In genomic region chr7:143966621-143967020, GRCm38 (mm10) we compare ENCODE assay signal across 29 mouse cellular contexts. TPM values are rescaled to one million over a fixed set of nuclear protein-coding genes. Genes with fewer than 3 reads are reported as not detected.
DNase-seq lines count a peak whose midpoint lies in the region; ATAC-seq and TF ChIP-seq lines count a peak whose summit lies in the region.
"Had no signal": no experiment of that assay in that cellular context is flagged by ENCODE, and none has a peak within 500 bp of the region (broad histone marks: within the 10 kb centered on the region; RNA-seq: fewer than 3 reads in every experiment).

No protein-coding gene starts in this region.

- H3K4me1 ChIP-seq in kidney, adult 2 months (ENCODE audit: control insufficient read depth, insufficient read depth, low read length) = no peaks in the 10 kb centered on the region
- H3K4me1 ChIP-seq in lung, embryonic 16.5 days (replicated peaks; ENCODE audit: control insufficient read depth, insufficient read depth, low read length) = peaks cover 5% of the 10 kb centered on the region; the same call in 1 of the 2 replicates
- no peaks in the 10 kb centered on the region for H3K4me1 ChIP-seq in lung, adult 2 months (ENCODE audit: control insufficient read depth, insufficient read depth, low read length)
- H3K4me1 ChIP-seq: embryonic facial prominence, embryonic 10.5 days; embryonic facial prominence, embryonic 13.5 days; forebrain, embryonic 13.5 days; heart, embryonic 12.5 days; heart, embryonic 15.5 days had no signal

- 0 out of 2 replicates have a peak, but pooled peaks have one; percentile 38 for ATAC-seq in lung, embryonic 16.5 days (ENCODE audit: low read depth)
- ATAC-seq: activated CD4-positive, CD25-positive, alpha-beta regulatory T cell, adult 4 months; forebrain, embryonic 13.5 days; forebrain, embryonic 16.5 days had no signal

- H3K27ac ChIP-seq in kidney, adult 2 months (ENCODE audit: insufficient read depth, low read depth, low read length) = no peak overlapping the region
- peak overlapping the region; percentile 51 for H3K27ac ChIP-seq in lung, embryonic 16.5 days (ENCODE audit: low read length)
- H3K27ac ChIP-seq: embryonic facial prominence, embryonic 10.5 days; embryonic facial prominence, embryonic 13.5 days; forebrain, embryonic 10.5 days; forebrain, embryonic 13.5 days; heart, embryonic 15.5 days; hindbrain, embryonic 14.5 days had no signal

- 44% methylated on average over 7 of the region's 7 CpGs for WGBS in kidney, adult 2 months
- 44% methylated on average over 7 of the region's 7 CpGs for WGBS in lung, embryonic 16.5 days
- 51% methylated on average over 7 of the region's 7 CpGs for WGBS in lung, adult 2 months

- DNase-seq in kidney, adult 2 months = peak; percentile 28
- no peak for DNase-seq in kidney, postnatal 36 days
- no peak for DNase-seq in lung, adult 2 months
- peak; percentile 60 for DNase-seq in lung, postnatal 25 days (ENCODE audit: low spot score)
- no peak for DNase-seq in heart, postnatal 25 days (ENCODE audit: low spot score)
- no peak for DNase-seq in thymus, adult 18-20 months
- DNase-seq: adrenal gland, adult 8-10 months; adrenal gland, postnatal 25 days; cerebellum, adult 11-12 months; cerebellum, adult 8-10 months; cerebellum, postnatal 10 days; cerebellum, postnatal 36 days; embryo, embryonic 11 days; gastrocnemius, postnatal 10 days; gastrocnemius, postnatal 36 days; heart, adult 11 months; heart, postnatal 10 days; heart, postnatal 4 days had no signal

- H3K36me3 ChIP-seq in kidney, adult 2 months (ENCODE audit: control insufficient read depth, insufficient read depth, low read length) = no peaks in the 10 kb centered on the region
- no peaks in the 10 kb centered on the region for H3K36me3 ChIP-seq in lung, embryonic 16.5 days (ENCODE audit: control insufficient read depth, insufficient read depth, low read length)
- H3K36me3 ChIP-seq: embryonic facial prominence, embryonic 10.5 days; embryonic facial prominence, embryonic 13.5 days; forebrain, embryonic 10.5 days; heart, embryonic 12.5 days; heart, embryonic 15.5 days had no signal

- H3K4me2 ChIP-seq in lung, embryonic 16.5 days (ENCODE audit: low read depth, low read length) = no peak overlapping the region
- H3K4me2 ChIP-seq: embryonic facial prominence, embryonic 13.5 days; forebrain, embryonic 13.5 days; heart, embryonic 12.5 days; heart, embryonic 15.5 days; hindbrain, embryonic 14.5 days had no signal

- intact Hi-C loops in heart, postnatal 25 days (cut with DNase I) = no loop called here

- no peaks in the 10 kb centered on the region for H3K27me3 ChIP-seq in kidney, adult 2 months (replicated peaks; ENCODE audit: control insufficient read depth, insufficient read depth, low read length)
- H3K27me3 ChIP-seq in lung, embryonic 16.5 days (ENCODE audit: control insufficient read depth, insufficient read depth, low read depth, low read length) = no peaks in the 10 kb centered on the region
- H3K27me3 ChIP-seq: embryonic facial prominence, embryonic 13.5 days; forebrain, embryonic 13.5 days; heart, embryonic 12.5 days; heart, embryonic 15.5 days had no signal

- no peaks in the 10 kb centered on the region for H3K9me3 ChIP-seq in lung, embryonic 16.5 days (ENCODE audit: control insufficient read depth, low read length)
- H3K9me3 ChIP-seq: embryonic facial prominence, embryonic 10.5 days; embryonic facial prominence, embryonic 13.5 days; forebrain, embryonic 10.5 days; forebrain, embryonic 13.5 days; heart, embryonic 15.5 days had no signal

- H3K9ac ChIP-seq in lung, embryonic 16.5 days (ENCODE audit: low read length) = no peak overlapping the region
- H3K9ac ChIP-seq: embryonic facial prominence, embryonic 13.5 days; forebrain, embryonic 13.5 days; heart, embryonic 12.5 days; heart, embryonic 15.5 days; hindbrain, embryonic 14.5 days had no signal

- TF ChIP-seq POLR2A in kidney, adult 2 months (IDR thresholded peaks at IDR 0.05; ENCODE audit: low read depth, low read length) = no peak
- no peak for TF ChIP-seq POLR2A in lung, adult 2 months (IDR thresholded peaks at IDR 0.05; ENCODE audit: borderline replicate concordance, extremely low read depth, low read depth, low read length)

- TF ChIP-seq CTCF in kidney, adult 2 months (conservative IDR thresholded peaks at IDR 0.05; ENCODE audit: insufficient read depth, insufficient read length, low read depth, low read length) = no peak
- TF ChIP-seq CTCF in lung, adult 2 months (IDR thresholded peaks at IDR 0.05; ENCODE audit: insufficient read depth, low read length) = no peak

- H3K4me3 ChIP-seq in kidney, adult 2 months (ENCODE audit: insufficient read depth, low read depth, low read length) = no peak overlapping the region
- H3K4me3 ChIP-seq in lung, embryonic 16.5 days (ENCODE audit: low read length) = no peak overlapping the region
- no peak overlapping the region for H3K4me3 ChIP-seq in lung, adult 2 months (replicated peaks; ENCODE audit: extremely low read depth, low read depth, low read length)
- H3K4me3 ChIP-seq: embryonic facial prominence, embryonic 10.5 days; embryonic facial prominence, embryonic 13.5 days; erythroblast, embryonic 14.5 days; forebrain, embryonic 10.5 days; forebrain, embryonic 13.5 days; heart, embryonic 12.5 days; heart, embryonic 15.5 days had no signal

RNA-seq across cellular contexts. Expression of gene Shank2, which starts 35.1 kb away (rescaled TPM):
- 16.1 and 17.1 TPM in 2 replicates for polyA plus RNA-seq in kidney, adult 2 months (2012; rRNA removed)
- 1.6 and 1.8 TPM in 2 replicates for polyA plus RNA-seq in lung, embryonic 16.5 days (2015; fragmentation: Nextera tagmentation; extraction: Ambion mirVana)
- polyA plus RNA-seq in lung, adult 2 months (2012; rRNA removed) = 3.4 and 3.5 TPM in 2 replicates
- under 1 TPM; 0.42 to 0.59 TPM for total RNA-seq in heart, postnatal 25 days (2021)
- polyA plus RNA-seq: erythroblast, embryonic 14.5 days had no signal

Comparison
In these comparisons a context has a peak if more than half of its experiments do, and no peak if none do; other contexts are left out.
1. DNase-seq: peak in kidney, adult 2 months (single experiment) and lung, postnatal 25 days (single experiment); none in kidney, postnatal 36 days (0 of 2), lung, adult 2 months (single experiment), heart, postnatal 25 days (single experiment) and thymus, adult 18-20 months (0 of 2).